Comparison of ENCODE assay signal across 25 mouse cellular contexts in genomic region chrX:73517060-73517600, GRCm38 (mm10). TPM values are rescaled to one million over a fixed set of nuclear protein-coding genes. Genes with fewer than 3 reads are reported as not detected.
DNase-seq lines count a peak whose midpoint lies in the region; ATAC-seq and TF ChIP-seq lines count a peak whose summit lies in the region.
"Had no signal": no experiment of that assay in that cellular context is flagged by ENCODE, and none has a peak within 500 bp of the region (broad histone marks: within the 10 kb centered on the region; RNA-seq: fewer than 3 reads in every experiment).

No protein-coding gene starts in this region.

- H3K9ac ChIP-seq in heart, embryonic 16.5 days (ENCODE audit: low read length), result no peak overlapping the region
- no peak overlapping the region for H3K9ac ChIP-seq in heart, adult 2 months (ENCODE audit: low read depth, low read length)
- H3K9ac ChIP-seq in midbrain, embryonic 16.5 days (ENCODE audit: low read depth, low read length), result no peak overlapping the region
- H3K9ac ChIP-seq in midbrain, postnatal 0 days (replicated peaks; ENCODE audit: low read length, poor library complexity, severe bottlenecking), result no peak overlapping the region
- H3K9ac ChIP-seq: forebrain, embryonic 15.5 days; midbrain, embryonic 12.5 days had no signal

- no peak for TF ChIP-seq CTCF in gastrocnemius, adult 2 months (IDR thresholded peaks at IDR 0.05)
- no peak for TF ChIP-seq CTCF in heart, adult 2 months (IDR thresholded peaks at IDR 0.05)
- no peak for TF ChIP-seq CTCF in midbrain, postnatal 0 days (IDR thresholded peaks at IDR 0.05)

- H3K9me3 ChIP-seq in heart, embryonic 16.5 days (replicated peaks; ENCODE audit: control insufficient read depth, low read length), result no peaks in the 10 kb centered on the region
- H3K9me3 ChIP-seq in midbrain, embryonic 16.5 days (replicated peaks; ENCODE audit: control insufficient read depth, low read length, poor library complexity, severe bottlenecking), result no peaks in the 10 kb centered on the region
- no peaks in the 10 kb centered on the region for H3K9me3 ChIP-seq in midbrain, postnatal 0 days (ENCODE audit: low read length)
- H3K9me3 ChIP-seq: forebrain, embryonic 15.5 days; midbrain, embryonic 12.5 days had no signal

- no peak overlapping the region for H3K4me3 ChIP-seq in gastrocnemius, adult 2 months
- no peak overlapping the region for H3K4me3 ChIP-seq in heart, embryonic 16.5 days (ENCODE audit: low read length)
- H3K4me3 ChIP-seq in heart, adult 2 months, result no peak overlapping the region
- no peak overlapping the region for H3K4me3 ChIP-seq in midbrain, embryonic 16.5 days (ENCODE audit: low read depth, low read length)
- no peak overlapping the region for H3K4me3 ChIP-seq in midbrain, postnatal 0 days (ENCODE audit: low read depth, low read length)
- H3K4me3 ChIP-seq: forebrain, embryonic 15.5 days; left cerebral cortex, adult 2 months; midbrain, embryonic 12.5 days; myocyte had no signal

- no peaks in the 10 kb centered on the region for H3K79me2 ChIP-seq in heart, adult 2 months (replicated peaks; ENCODE audit: control insufficient read depth, insufficient read depth, low read length)

- peaks cover 2% of the 10 kb centered on the region; the same call in 1 of the 2 replicates for H3K27me3 ChIP-seq in heart, embryonic 16.5 days (ENCODE audit: control insufficient read depth, insufficient read depth, low read length)
- no peaks in the 10 kb centered on the region for H3K27me3 ChIP-seq in heart, adult 2 months (ENCODE audit: control insufficient read depth, insufficient read depth, low read length)
- H3K27me3 ChIP-seq in midbrain, embryonic 16.5 days (ENCODE audit: control insufficient read depth, insufficient read depth, low read depth, low read length), result no peaks in the 10 kb centered on the region
- H3K27me3 ChIP-seq in midbrain, postnatal 0 days (ENCODE audit: insufficient read depth, low read length), result no peaks in the 10 kb centered on the region
- H3K27me3 ChIP-seq: forebrain, embryonic 15.5 days; midbrain, embryonic 12.5 days had no signal

- H3K36me3 ChIP-seq in heart, embryonic 16.5 days (ENCODE audit: control insufficient read depth, insufficient read depth), result no peaks in the 10 kb centered on the region
- H3K36me3 ChIP-seq in heart, adult 2 months (ENCODE audit: control insufficient read depth, insufficient read depth, low read length), result no peaks in the 10 kb centered on the region
- H3K36me3 ChIP-seq in midbrain, embryonic 16.5 days (ENCODE audit: control insufficient read depth, insufficient read depth, low read length), result no peaks in the 10 kb centered on the region
- H3K36me3 ChIP-seq in midbrain, postnatal 0 days (ENCODE audit: insufficient read depth, low read length), result no peaks in the 10 kb centered on the region
- H3K36me3 ChIP-seq: forebrain, embryonic 15.5 days; midbrain, embryonic 12.5 days had no signal

- H3K27ac ChIP-seq in gastrocnemius, adult 2 months, result peak overlapping the region; percentile 31; the same call in 1 of the 2 replicates
- H3K27ac ChIP-seq in heart, embryonic 16.5 days (ENCODE audit: low read length), result peak overlapping the region; percentile 29; the same call in 1 of the 2 replicates
- H3K27ac ChIP-seq in heart, adult 2 months, result no peak overlapping the region
- H3K27ac ChIP-seq in midbrain, embryonic 16.5 days (ENCODE audit: low read length), result no peak overlapping the region
- H3K27ac ChIP-seq in midbrain, postnatal 0 days (ENCODE audit: low read depth, low read length), result no peak overlapping the region
- H3K27ac ChIP-seq: forebrain, embryonic 15.5 days; left cerebral cortex, adult 2 months; midbrain, embryonic 12.5 days had no signal

- no peak for DNase-seq in gastrocnemius, adult 2 months
- DNase-seq in gastrocnemius, postnatal 10 days, result no peak
- no peak for DNase-seq in heart, adult 2 months
- no peak for DNase-seq in midbrain, postnatal 0 days (ENCODE audit: low spot score)
- DNase-seq in brain, adult 2 months (ENCODE audit: low read depth, low spot score), result peak; percentile 27
- DNase-seq: cerebellum, adult 11 months; cerebellum, postnatal 14 days; embryo, embryonic 11 days; kidney, adult 2 months; kidney, postnatal 14 days; left cerebral cortex, postnatal 4 days; liver; right cerebral cortex, postnatal 14 days; spleen, adult 18-20 months; thymus, postnatal 36 days had no signal

- no peak overlapping the region for H3K4me2 ChIP-seq in heart, embryonic 16.5 days (ENCODE audit: low read depth, low read length)
- H3K4me2 ChIP-seq in midbrain, embryonic 16.5 days (ENCODE audit: low read length), result no peak overlapping the region
- H3K4me2 ChIP-seq in midbrain, postnatal 0 days (ENCODE audit: low read depth, low read length, poor library complexity, severe bottlenecking), result no peak overlapping the region
- H3K4me2 ChIP-seq: forebrain, embryonic 15.5 days; midbrain, embryonic 12.5 days had no signal

- TF ChIP-seq POLR2A in heart, adult 2 months (IDR thresholded peaks at IDR 0.05; ENCODE audit: insufficient read depth, low read depth, low read length), result no peak

- no peak for TF ChIP-seq EP300 in heart, adult 2 months (IDR thresholded peaks at IDR 0.05; ENCODE audit: insufficient read depth, low read depth, low read length)

- no peaks in the 10 kb centered on the region for H3K4me1 ChIP-seq in heart, embryonic 16.5 days (ENCODE audit: control insufficient read depth, insufficient read depth, low read length)
- no peaks in the 10 kb centered on the region for H3K4me1 ChIP-seq in heart, adult 2 months (ENCODE audit: control insufficient read depth, insufficient read depth, low read length)
- H3K4me1 ChIP-seq in midbrain, embryonic 16.5 days (ENCODE audit: control insufficient read depth, insufficient read depth, low read length), result no peaks in the 10 kb centered on the region
- H3K4me1 ChIP-seq in midbrain, postnatal 0 days (ENCODE audit: insufficient read depth, low read length), result no peaks in the 10 kb centered on the region
- H3K4me1 ChIP-seq: midbrain, embryonic 12.5 days had no signal

- intact Hi-C loops in gastrocnemius, adult 2 months (cut with DNase I), result no loop called here
- intact Hi-C loops in heart, adult 2 months (cut with DNase I), result no loop called here

- peak; percentile 69 for ATAC-seq in heart, embryonic 16.5 days (replicated peaks; ENCODE audit: extremely low read depth, insufficient read depth, low FRiP score)
- 0 out of 2 replicates have a peak, but pooled peaks have one; percentile 21 for ATAC-seq in midbrain, embryonic 16.5 days
- ATAC-seq in midbrain, postnatal 0 days (ENCODE audit: low FRiP score), result no peak
- ATAC-seq: forebrain, embryonic 15.5 days; lung, postnatal 0 days; Patski had no signal

RNA-seq across cellular contexts. Expression of gene Atp2b3, which starts 14.2 kb away (rescaled TPM):
- total RNA-seq in gastrocnemius, adult 2 months (2021), result 10 to 100 TPM; 10.1 to 12.7 TPM
- total RNA-seq in gastrocnemius, postnatal 10 days (2021), result 1 to 10 TPM; 7.8 to 8.4 TPM
- polyA plus RNA-seq in heart, embryonic 16.5 days (2015; fragmentation: Nextera tagmentation; extraction: Ambion mirVana), result 0.14 and 0.22 TPM in 2 replicates
- total RNA-seq in heart, adult 2 months (2021), result under 1 TPM in 1 of 2 experiments, not detected in 1; 0.14 TPM
- polyA plus RNA-seq in heart, adult 2 months (2012; rRNA removed), result 0.09 and 0.12 TPM in 2 replicates
- polyA plus RNA-seq in midbrain, embryonic 16.5 days (2015; fragmentation: Nextera tagmentation; extraction: Ambion mirVana), result 7.9 and 8.0 TPM in 2 replicates
- total RNA-seq in midbrain, postnatal 0 days (2014; rRNA removed), result 40.4 and 41.9 TPM in 2 replicates
- 6.7 and 7.9 TPM in 2 replicates for polyA plus RNA-seq in midbrain, postnatal 0 days (2015; fragmentation: Nextera tagmentation; extraction: Ambion mirVana)
- total RNA-seq: granulocyte monocyte progenitor cell, adult 5-6 weeks; neutrophil, adult 5-6 weeks had no signal
- polyA plus RNA-seq: lung, postnatal 0 days had no signal

RNA-seq across cellular contexts. Expression of gene Bgn, which starts 33.7 kb away (rescaled TPM):
- total RNA-seq in gastrocnemius, adult 2 months (2021), result 10 to 100 TPM; 37.5 to 70.6 TPM
- 100 to 1,000 TPM; 303 to 408 TPM for total RNA-seq in gastrocnemius, postnatal 10 days (2021)
- polyA plus RNA-seq in heart, embryonic 16.5 days (2015; fragmentation: Nextera tagmentation; extraction: Ambion mirVana), result 98.9 and 99.9 TPM in 2 replicates
- total RNA-seq in heart, adult 2 months (2021), result 100 to 1,000 TPM; 190 to 202 TPM
- 378 and 439 TPM in 2 replicates for polyA plus RNA-seq in heart, adult 2 months (2012; rRNA removed)
- 16.5 and 17.9 TPM in 2 replicates for polyA plus RNA-seq in midbrain, embryonic 16.5 days (2015; fragmentation: Nextera tagmentation; extraction: Ambion mirVana)
- total RNA-seq in midbrain, postnatal 0 days (2014; rRNA removed), result 43.9 and 44.6 TPM in 2 replicates
- 17.1 and 19.8 TPM in 2 replicates for polyA plus RNA-seq in midbrain, postnatal 0 days (2015; fragmentation: Nextera tagmentation; extraction: Ambion mirVana)
- total RNA-seq: granulocyte monocyte progenitor cell, adult 5-6 weeks; neutrophil, adult 5-6 weeks had no signal

RNA-seq across cellular contexts. Expression of gene Haus7, which starts 58.3 kb away (rescaled TPM):
- total RNA-seq in gastrocnemius, adult 2 months (2021), result 10 to 100 TPM in 1 of 2 experiments, 1 to 10 TPM in 1; 9.3 to 10.7 TPM
- total RNA-seq in gastrocnemius, postnatal 10 days (2021), result 10 to 100 TPM; 21.2 to 25.1 TPM
- 40.2 and 42.3 TPM in 2 replicates for polyA plus RNA-seq in heart, embryonic 16.5 days (2015; fragmentation: Nextera tagmentation; extraction: Ambion mirVana)
- 1 to 10 TPM; 4.3 to 5.5 TPM for total RNA-seq in heart, adult 2 months (2021)
- 6.0 and 8.9 TPM in 2 replicates for polyA plus RNA-seq in heart, adult 2 months (2012; rRNA removed)
- polyA plus RNA-seq in midbrain, embryonic 16.5 days (2015; fragmentation: Nextera tagmentation; extraction: Ambion mirVana), result 68.9 and 70.9 TPM in 2 replicates
- total RNA-seq in midbrain, postnatal 0 days (2014; rRNA removed), result 30.7 and 34.7 TPM in 2 replicates
- 61.7 and 63.6 TPM in 2 replicates for polyA plus RNA-seq in midbrain, postnatal 0 days (2015; fragmentation: Nextera tagmentation; extraction: Ambion mirVana)

Comparison
In these comparisons a context has a peak if more than half of its experiments do, and no peak if none do; other contexts are left out.
1. H3K27ac ChIP-seq: peak in gastrocnemius, adult 2 months (single experiment) and heart, embryonic 16.5 days (single experiment); none in heart, adult 2 months (single experiment), midbrain, embryonic 16.5 days (single experiment) and midbrain, postnatal 0 days (single experiment).
2. RNA of gene Atp2b3, which starts 14.2 kb away (total RNA-seq): 40.4 to 41.9 TPM in midbrain, postnatal 0 days, 10.1 to 12.7 TPM in gastrocnemius, adult 2 months and 7.8 to 8.4 TPM in gastrocnemius, postnatal 10 days; 0.14 TPM in heart, adult 2 months; every median in the first group is over 4 times any median in the second.